Mouse (Mus musculus) stomach, embryonic 16.5 days (tissue): ENCODE results near the gene Luc7l3. TPM values are rescaled to one million over a fixed set of nuclear protein-coding genes. Genes with fewer than 3 reads are reported as not detected.

Experiments used
- ATAC-seq: fragments of 200-750 bp; cut with Nextera tagmentation; 2 replicates; pipeline ENCODE4 v1.8.0; 2017; ENCODE audit warnings: moderate number of reproducible peaks, moderate TSS enrichment; ENCODE audit not compliant: insufficient read depth, low FRiP score
- H3K27ac ChIP-seq: fragments of 300-500 bp; sonication (generic); 2 replicates; pipeline ENCODE4 v1.5.1; 2014; ENCODE audit warnings: low read length
- H3K27me3 ChIP-seq: fragments of 300-500 bp; sonication (generic); 2 replicates; pipeline ENCODE4 v1.6.1; 2014; ENCODE audit warnings: low read length, control low read depth, mixed read lengths; ENCODE audit not compliant: control insufficient read depth, insufficient read depth
- H3K36me3 ChIP-seq: fragments of 300-500 bp; sonication (generic); 2 replicates; pipeline ENCODE4 v1.6.1; 2014; ENCODE audit warnings: low read length; ENCODE audit not compliant: control insufficient read depth, insufficient read depth
- H3K4me1 ChIP-seq: fragments of 300-500 bp; sonication (generic); 2 replicates; pipeline ENCODE4 v1.6.1; 2014; ENCODE audit warnings: low read length, control low read depth, mixed read lengths; ENCODE audit not compliant: control insufficient read depth, insufficient read depth
- H3K4me2 ChIP-seq: fragments of 300-500 bp; sonication (generic); 2 replicates; pipeline ENCODE4 v1.6.1; 2014; ENCODE audit warnings: low read depth, low read length, mixed read lengths
- H3K4me3 ChIP-seq: fragments of 300-500 bp; sonication (generic); replicated peaks from 2 replicates; pipeline ENCODE4 v1.5.1; 2014; ENCODE audit warnings: mild to moderate bottlenecking, low read length
- H3K9ac ChIP-seq: fragments of 300-500 bp; sonication (generic); 2 replicates; pipeline ENCODE4 v1.6.1; 2014; ENCODE audit warnings: low read length
- H3K9me3 ChIP-seq: fragments of 300-500 bp; sonication (generic); replicated peaks from 2 replicates; pipeline ENCODE4 v1.6.1; 2016; ENCODE audit warnings: low read length, control low read depth; ENCODE audit not compliant: control insufficient read depth
- WGBS: fragments of 180-500 bp; shearing (Covaris S2); extraction: QIAGEN DNeasy Blood & Tissue Kit; methylation state at CpG from one replicate; pipeline ENCODE4 v1.1.7; 2014; 5-methylcytosine and 5-hydroxymethylcytosine counted together
- polyA plus RNA-seq: library from polyadenylated mRNA; unstranded; fragments of >200 nt; fragmentation: Nextera tagmentation; extraction: Ambion mirVana; gene quantifications from 2 replicates; pipeline ENCODE4 v1.2.1, GENCODE M21; 2015

Luc7l3 gene
- polyA plus RNA-seq, 1 experiment from 2014 or later: 112 TPM

- H3K4me1 ChIP-seq: peaks cover under 1% of the 10 kb centered on the region; the same call in 1 of the 2 replicates
- no peaks in the 10 kb centered on the region for H3K9me3 ChIP-seq
- H3K4me3 ChIP-seq: no peak overlapping the region
- WGBS: 70% methylated on average over 4 of the region's 4 CpGs
- H3K4me2 ChIP-seq: no peak overlapping the region
- no peaks in the 10 kb centered on the region for H3K36me3 ChIP-seq
- H3K9ac ChIP-seq: no peak overlapping the region
- no peak overlapping the region for H3K27ac ChIP-seq
- H3K27me3 ChIP-seq: no peaks in the 10 kb centered on the region
- no peak for ATAC-seq
Observed at GRCm38 (mm10) chr11:94259814-94260213, 62.0 kb downstream of the Luc7l3 start.

GRCm38 (mm10) chr11:94257987-94258386 is 63.8 kb downstream of the Luc7l3 start:
- no peak for ATAC-seq
- Histone ChIP-seq H3K4me3 (no peak overlapping the region), H3K9me3 (no peaks in the 10 kb centered on the region), H3K9ac (no peak overlapping the region), H3K36me3 (no peaks in the 10 kb centered on the region), H3K27ac (no peak overlapping the region), H3K4me2 (no peak overlapping the region), H3K27me3 (no peaks in the 10 kb centered on the region), H3K4me1 (no peaks in the 10 kb centered on the region)
- 71% methylated on average over 14 of the region's 14 CpGs for WGBS

- Histone ChIP-seq H3K27me3 (no peaks in the 10 kb centered on the region), H3K27ac (no peak overlapping the region), H3K36me3 (no peaks in the 10 kb centered on the region), H3K9me3 (no peaks in the 10 kb centered on the region), H3K4me2 (no peak overlapping the region), H3K4me1 (no peaks in the 10 kb centered on the region), H3K4me3 (no peak overlapping the region), H3K9ac (no peak overlapping the region)
- ATAC-seq: no peak
- 69% methylated on average over 5 of the region's 5 CpGs for WGBS
Observed at GRCm38 (mm10) chr11:94255733-94256132, 66.1 kb downstream of the Luc7l3 start.

- Histone ChIP-seq H3K4me1 (no peaks in the 10 kb centered on the region), H3K4me3 (no peak overlapping the region), H3K9me3 (no peaks in the 10 kb centered on the region), H3K27ac (no peak overlapping the region), H3K4me2 (no peak overlapping the region), H3K36me3 (no peaks in the 10 kb centered on the region), H3K27me3 (no peaks in the 10 kb centered on the region), H3K9ac (no peak overlapping the region)
- no peak for ATAC-seq
- 85% methylated on average over 10 of the region's 10 CpGs for WGBS
Observed at GRCm38 (mm10) chr11:94253691-94254090, 68.1 kb downstream of the Luc7l3 start.

- no peaks in the 10 kb centered on the region for H3K9me3 ChIP-seq
- H3K36me3 ChIP-seq: no peaks in the 10 kb centered on the region
- WGBS: 75% methylated on average over 9 of the region's 9 CpGs
- no peaks in the 10 kb centered on the region for H3K27me3 ChIP-seq
- H3K9ac ChIP-seq: no peak overlapping the region
- no peak overlapping the region for H3K27ac ChIP-seq
- H3K4me3 ChIP-seq: no peak overlapping the region
- no peak overlapping the region for H3K4me2 ChIP-seq
- no peaks in the 10 kb centered on the region for H3K4me1 ChIP-seq
- no peak for ATAC-seq
Observed at GRCm38 (mm10) chr11:94253156-94253555, 68.6 kb downstream of the Luc7l3 start.

- ATAC-seq: no peak
- no peak overlapping the region for H3K4me3 ChIP-seq
- no peaks in the 10 kb centered on the region for H3K27me3 ChIP-seq
- peak overlapping the region; percentile 64 for H3K27ac ChIP-seq
- H3K9me3 ChIP-seq: no peaks in the 10 kb centered on the region
- H3K36me3 ChIP-seq: no peaks in the 10 kb centered on the region
- WGBS: 40% methylated on average over 8 of the region's 8 CpGs
- 0 out of 2 replicates have a peak overlapping the region, but pooled peaks have one; percentile 11 for H3K4me2 ChIP-seq
- peaks cover 35% of the 10 kb centered on the region for H3K4me1 ChIP-seq
- H3K9ac ChIP-seq: peak overlapping the region; percentile 49
Observed at GRCm38 (mm10) chr11:94246789-94247061, 75.1 kb downstream of the Luc7l3 start.

- 0 out of 2 replicates have a peak within 1 kb of the TSS, but pooled peaks have one; percentile 11 for H3K4me2 ChIP-seq
- H3K36me3 ChIP-seq: no peaks in the 10 kb centered on the region
- peaks cover 35% of the 10 kb centered on the region for H3K4me1 ChIP-seq
- no peaks in the 10 kb centered on the region for H3K27me3 ChIP-seq
- peak within 1 kb of the TSS; percentile 64 for H3K27ac ChIP-seq
- H3K9ac ChIP-seq: peak within 1 kb of the TSS; percentile 49
- WGBS: 46% methylated on average over 17 of the region's 17 CpGs
- peak; percentile 63 for ATAC-seq
- H3K4me3 ChIP-seq: no peak within 1 kb of the TSS
- H3K9me3 ChIP-seq: no peaks in the 10 kb centered on the region
Observed at GRCm38 (mm10) chr11:94245955-94246788, 75.6 kb downstream of the Luc7l3 start, which contains the start of gene Wfikkn2. Wfikkn2 (minus strand) TSS chr11:94246005.

- peak overlapping the region; percentile 0; the same call in 1 of the 2 replicates for H3K27ac ChIP-seq
- H3K4me3 ChIP-seq: no peak overlapping the region
- H3K4me2 ChIP-seq: no peak overlapping the region
- H3K9ac ChIP-seq: no peak overlapping the region
- no peaks in the 10 kb centered on the region for H3K36me3 ChIP-seq
- 66% methylated on average over 9 of the region's 9 CpGs for WGBS
- ATAC-seq: no peak
- no peaks in the 10 kb centered on the region for H3K9me3 ChIP-seq
- no peaks in the 10 kb centered on the region for H3K27me3 ChIP-seq
- peaks cover 37% of the 10 kb centered on the region for H3K4me1 ChIP-seq
Observed at GRCm38 (mm10) chr11:94244385-94244784, 77.4 kb downstream of the Luc7l3 start.

- no peaks in the 10 kb centered on the region for H3K36me3 ChIP-seq
- H3K9ac ChIP-seq: peak overlapping the region; percentile 69
- WGBS: 33% methylated on average over 15 of the region's 15 CpGs
- ATAC-seq: peak; percentile 39
- peaks cover 37% of the 10 kb centered on the region for H3K4me1 ChIP-seq
- H3K27ac ChIP-seq: peak overlapping the region; percentile 72
- peak overlapping the region; percentile 37; the same call in 1 of the 2 replicates for H3K4me3 ChIP-seq
- peak overlapping the region; percentile 60 for H3K4me2 ChIP-seq
- no peaks in the 10 kb centered on the region for H3K9me3 ChIP-seq
- H3K27me3 ChIP-seq: no peaks in the 10 kb centered on the region
Observed at GRCm38 (mm10) chr11:94243422-94244180, 78.2 kb downstream of the Luc7l3 start.
